Mouse (Mus musculus) kidney, postnatal 0 days (tissue): ENCODE measurements around the gene Gm13539. TPM values are rescaled to one million over a fixed set of nuclear protein-coding genes. Genes with fewer than 3 reads are reported as not detected.

Experiments used
- ATAC-seq: fragments of 200-750 bp; cut with Nextera tagmentation; replicated peaks from 2 replicates; pipeline ENCODE4 v1.8.0; 2017; ENCODE audit warnings: low read depth, moderate number of reproducible peaks, moderate TSS enrichment, moderate library complexity; ENCODE audit not compliant: low FRiP score
- DNase-seq: peaks from one replicate; pipeline ENCODE4 v3.0.0-alpha.2; 2016; ENCODE audit warnings: low spot score
- H3K27ac ChIP-seq: fragments of 300-500 bp; sonication (generic); 2 replicates; pipeline ENCODE4 v1.5.1; 2014; ENCODE audit warnings: mild to moderate bottlenecking
- H3K27me3 ChIP-seq: fragments of 300-500 bp; sonication (generic); 2 replicates; pipeline ENCODE4 v1.6.1; 2014; ENCODE audit warnings: low read length, mixed read lengths; ENCODE audit not compliant: insufficient read depth
- H3K36me3 ChIP-seq: fragments of 300-500 bp; sonication (generic); 2 replicates; pipeline ENCODE4 v1.6.1; 2014; ENCODE audit warnings: low read length, mixed read lengths; ENCODE audit not compliant: insufficient read depth
- H3K4me1 ChIP-seq: fragments of 300-500 bp; sonication (generic); replicated peaks from 2 replicates; pipeline ENCODE4 v1.6.1; 2014; ENCODE audit warnings: antibody characterized with exemption, low read length, mixed read lengths; ENCODE audit not compliant: insufficient read depth
- H3K4me2 ChIP-seq: fragments of 300-500 bp; sonication (generic); 2 replicates; pipeline ENCODE4 v1.6.1; 2014; ENCODE audit warnings: mild to moderate bottlenecking, low read length, moderate library complexity, mixed read lengths
- H3K4me3 ChIP-seq: fragments of 300-500 bp; sonication (generic); replicated peaks from 2 replicates; pipeline ENCODE4 v1.5.1; 2014; ENCODE audit warnings: low read depth, low read length
- H3K9ac ChIP-seq: fragments of 300-500 bp; sonication (generic); 2 replicates; pipeline ENCODE4 v1.6.1; 2014; ENCODE audit warnings: low read depth, low read length
- H3K9me3 ChIP-seq: fragments of 300-500 bp; sonication (generic); replicated peaks from 2 replicates; pipeline ENCODE4 v1.6.1; 2016; ENCODE audit warnings: low read length, inconsistent platforms, mixed read lengths
- CTCF ChIP-seq: IDR thresholded peaks from 2 replicates; pipeline ENCODE4 v1.5.1; 2016; ENCODE audit warnings: antibody characterized with exemption, low read depth, mild to moderate bottlenecking, moderate library complexity
- whole genome bisulfite sequencing: fragments of 180-500 bp; shearing (Covaris S2); extraction: QIAGEN DNeasy Blood & Tissue Kit; methylation state at CpG from one replicate; pipeline ENCODE4 v1.1.7; 2014; 5-methylcytosine and 5-hydroxymethylcytosine counted together
- polyA plus RNA-seq: library from polyadenylated mRNA; unstranded; fragments of >200 nt; fragmentation: Nextera tagmentation; extraction: Ambion mirVana; gene quantifications from 2 replicates; pipeline ENCODE4 v1.2.1, GENCODE M21; 2015

The Gm13539 gene
- polyA plus RNA-seq, 1 experiment from 2014 or later = not detected

- no peak for TF ChIP-seq CTCF
- no peaks in the 10 kb centered on the region for H3K27me3 ChIP-seq
- DNase-seq (no peak), ATAC-seq (no peak)
- no peaks in the 10 kb centered on the region for H3K9me3 ChIP-seq
- WGBS = 47% methylated on average over 2 of the region's 2 CpGs
- H3K4me1 ChIP-seq = no peaks in the 10 kb centered on the region
- no peaks in the 10 kb centered on the region for H3K36me3 ChIP-seq
- H3K4me2 ChIP-seq = no peak within 1 kb of the TSS
- no peak within 1 kb of the TSS for H3K9ac ChIP-seq
- no peak within 1 kb of the TSS for H3K4me3 ChIP-seq
- H3K27ac ChIP-seq = no peak within 1 kb of the TSS
These were observed 16.8 kb upstream of the Gm13539 start, which contains the start of gene Lcn3 for GRCm38 (mm10) chr2:25765269-25765668. Lcn3 (plus strand) TSS chr2:25765569.

- no peak overlapping the region for H3K27ac ChIP-seq
- H3K4me3 ChIP-seq = no peak overlapping the region
- H3K4me2 ChIP-seq = no peak overlapping the region
- H3K9ac ChIP-seq = no peak overlapping the region
- no peaks in the 10 kb centered on the region for H3K27me3 ChIP-seq
- ATAC-seq (no peak), DNase-seq (no peak)
- H3K9me3 ChIP-seq = no peaks in the 10 kb centered on the region
- no peaks in the 10 kb centered on the region for H3K4me1 ChIP-seq
- 73% methylated on average over 4 of the region's 4 CpGs for WGBS
- H3K36me3 ChIP-seq = no peaks in the 10 kb centered on the region
- no peak for TF ChIP-seq CTCF
These were observed 14.3 kb upstream of the Gm13539 start for GRCm38 (mm10) chr2:25767764-25768163.

GRCm38 (mm10) chr2:25773507-25773906, 8.6 kb upstream of the Gm13539 start:
- Histone ChIP-seq H3K27me3 (no peaks in the 10 kb centered on the region), H3K36me3 (no peaks in the 10 kb centered on the region), H3K4me2 (no peak overlapping the region), H3K27ac (no peak overlapping the region), H3K4me1 (no peaks in the 10 kb centered on the region), H3K9ac (no peak overlapping the region), H3K9me3 (no peaks in the 10 kb centered on the region), H3K4me3 (no peak overlapping the region)
- WGBS = 84% methylated on average over 2 of the region's 2 CpGs
- no peak for ATAC-seq
- no peak for TF ChIP-seq CTCF
- DNase-seq = no peak

- 76% methylated on average over 2 of the region's 2 CpGs for WGBS
- Histone ChIP-seq H3K9me3 (no peaks in the 10 kb centered on the region), H3K4me1 (no peaks in the 10 kb centered on the region), H3K27ac (no peak overlapping the region), H3K4me3 (no peak overlapping the region), H3K27me3 (no peaks in the 10 kb centered on the region), H3K36me3 (no peaks in the 10 kb centered on the region), H3K4me2 (no peak overlapping the region), H3K9ac (no peak overlapping the region)
- DNase-seq = no peak
- ATAC-seq = no peak
- no peak for TF ChIP-seq CTCF
These were observed 7.4 kb upstream of the Gm13539 start for GRCm38 (mm10) chr2:25774640-25775039.

- Histone ChIP-seq H3K27ac (no peak overlapping the region), H3K4me1 (no peaks in the 10 kb centered on the region), H3K27me3 (no peaks in the 10 kb centered on the region), H3K9me3 (no peaks in the 10 kb centered on the region), H3K4me3 (no peak overlapping the region), H3K9ac (no peak overlapping the region), H3K36me3 (no peaks in the 10 kb centered on the region), H3K4me2 (no peak overlapping the region)
- 42% methylated on average over 3 of the region's 3 CpGs for WGBS
- DNase-seq (no peak), ATAC-seq (no peak)
- no peak for TF ChIP-seq CTCF
These were observed 6.1 kb upstream of the Gm13539 start for GRCm38 (mm10) chr2:25775991-25776390.

GRCm38 (mm10) chr2:25776717-25777116, 5.3 kb upstream of the Gm13539 start, which contains the start of gene Lcn11:
Lcn11 (plus strand) TSS chr2:25777017.
- Histone ChIP-seq H3K4me3 (no peak within 1 kb of the TSS), H3K36me3 (no peaks in the 10 kb centered on the region), H3K27ac (no peak within 1 kb of the TSS), H3K9ac (no peak within 1 kb of the TSS), H3K9me3 (no peaks in the 10 kb centered on the region), H3K4me2 (no peak within 1 kb of the TSS), H3K4me1 (no peaks in the 10 kb centered on the region), H3K27me3 (no peaks in the 10 kb centered on the region)
- WGBS = 100% methylated on average over 1 of the region's 1 CpGs
- DNase-seq (no peak), ATAC-seq (no peak)
- TF ChIP-seq CTCF = no peak

GRCm38 (mm10) chr2:25779076-25779475, 3.0 kb upstream of the Gm13539 start:
- Histone ChIP-seq H3K27me3 (no peaks in the 10 kb centered on the region), H3K4me1 (no peaks in the 10 kb centered on the region), H3K27ac (no peak overlapping the region), H3K9ac (no peak overlapping the region), H3K9me3 (no peaks in the 10 kb centered on the region), H3K4me2 (no peak overlapping the region), H3K4me3 (no peak overlapping the region), H3K36me3 (no peaks in the 10 kb centered on the region)
- WGBS = 87% methylated on average over 9 of the region's 9 CpGs
- DNase-seq (no peak), ATAC-seq (no peak)
- no peak for TF ChIP-seq CTCF
